Mouse (Mus musculus) brain, embryonic 14.5 days (tissue): ENCODE data around the gene Zfp526. TPM values are rescaled to one million over a fixed set of nuclear protein-coding genes. Genes with fewer than 3 reads are reported as not detected.

Experiments
- DNase-seq: peaks from one replicate; pipeline ENCODE4 v3.0.0-alpha.2; 2011; ENCODE audit warnings: low read depth
- CTCF ChIP-seq: fragments of 200-500 bp; IDR thresholded peaks from 2 replicates; pipeline ENCODE4 v1.5.1; 2012; ENCODE audit warnings: inconsistent platforms, mild to moderate bottlenecking, moderate library complexity, borderline replicate concordance; ENCODE audit not compliant: insufficient read depth, insufficient read length; ENCODE audit errors: extremely low read depth
- POLR2A ChIP-seq: fragments of 200-500 bp; IDR thresholded peaks from 2 replicates; pipeline ENCODE4 v1.6.1; 2012; ENCODE audit warnings: mild to moderate bottlenecking, inconsistent platforms, borderline replicate concordance; ENCODE audit not compliant: poor library complexity, insufficient read depth, insufficient read length, severe bottlenecking; ENCODE audit errors: extremely low read depth
- polyA plus RNA-seq: library from polyadenylated mRNA; depleted of rRNA; stranded (reverse); fragments of >200 nt; gene quantifications from 2 replicates; pipeline ENCODE4 v1.2.3, GENCODE M21; 2012

Gene Zfp526
- polyA plus RNA-seq, 1 experiment: 10.0 TPM

GRCm38 (mm10) chr7:25218705-25219415 is 2.4 kb upstream of the Zfp526 start:
- peak; percentile 77 for DNase-seq
- peak; percentile 13; the same call in 1 of the 2 replicates for TF ChIP-seq CTCF
- no peak for TF ChIP-seq POLR2A

DNA sequence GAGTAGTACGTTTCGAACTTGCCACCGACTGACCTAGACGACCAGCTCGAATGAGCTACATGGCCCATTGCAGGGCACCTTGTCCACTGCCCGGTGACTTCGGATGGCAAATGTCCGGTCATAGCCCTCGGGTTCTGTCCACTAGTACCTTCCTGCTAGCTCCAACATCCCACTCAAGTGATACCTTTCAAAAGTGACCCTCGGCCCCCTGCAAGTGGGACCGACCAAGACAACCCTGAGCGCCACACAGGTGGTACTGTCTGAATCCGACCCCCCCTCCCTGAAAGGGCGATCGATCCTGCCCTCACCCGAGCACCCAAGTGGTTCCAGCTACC is 1.8 kb upstream of the Zfp526 start:
- no peak for DNase-seq
- TF ChIP-seq POLR2A (no peak), CTCF (no peak)

- TF ChIP-seq CTCF (no peak), POLR2A (no peak)
- DNase-seq: peak; percentile 98
These were observed 1.3 kb upstream of the Zfp526 start for GRCm38 (mm10) chr7:25219756-25220456.

- DNase-seq: peak; percentile 11
These were observed 646 bp upstream of the Zfp526 start, which contains the start of gene Dedd2 for GRCm38 (mm10) chr7:25220457-25221101. TSS of gene Dedd2 (minus strand) at chr7:25220615.

DNA sequence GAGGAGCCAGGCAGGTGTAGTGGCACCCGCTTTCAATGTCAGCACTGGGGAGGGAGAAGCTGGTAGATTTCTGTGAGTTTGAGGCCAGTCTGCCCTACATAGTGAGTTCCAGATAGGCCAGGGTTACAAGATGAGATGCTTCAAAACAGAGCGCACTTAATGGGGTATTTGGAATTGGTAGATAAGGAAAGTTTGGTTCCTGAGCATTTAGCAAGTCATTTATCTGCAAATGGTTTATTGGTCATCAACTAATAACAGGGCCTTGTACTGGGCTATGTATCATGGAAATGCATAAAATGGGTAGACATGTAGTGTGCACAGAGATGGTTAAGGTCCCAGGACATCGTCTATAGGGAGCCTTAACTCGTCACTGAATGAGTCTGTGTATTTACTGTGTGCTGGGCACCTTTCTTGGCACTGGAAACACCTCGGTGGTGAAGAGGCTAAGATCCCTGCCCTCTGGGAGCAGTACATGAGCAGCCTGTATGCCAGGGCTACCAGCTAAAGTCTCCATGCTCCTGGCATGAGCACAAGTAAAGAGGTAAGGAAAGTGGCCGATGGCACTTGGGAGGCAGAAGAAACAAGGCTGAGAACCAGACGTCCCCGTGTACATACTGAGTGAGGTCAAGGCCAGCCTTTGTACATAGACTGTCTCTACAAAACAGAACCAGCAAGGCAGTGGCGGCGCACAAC is 1.2 kb downstream of the Zfp526 start:
- TF ChIP-seq CTCF: no peak
- TF ChIP-seq POLR2A: no peak
- DNase-seq: no peak

More at GRCm38 (mm10) chr7:25220457-25221101, 646 bp upstream of the Zfp526 start, which contains the start of gene Dedd2:
- TF ChIP-seq POLR2A (no peak), CTCF (no peak)

GRCm38 (mm10) chr7:25227523-25228300 is 6.5 kb downstream of the Zfp526 start:
- no peak for DNase-seq
- no peak for TF ChIP-seq POLR2A

DNA sequence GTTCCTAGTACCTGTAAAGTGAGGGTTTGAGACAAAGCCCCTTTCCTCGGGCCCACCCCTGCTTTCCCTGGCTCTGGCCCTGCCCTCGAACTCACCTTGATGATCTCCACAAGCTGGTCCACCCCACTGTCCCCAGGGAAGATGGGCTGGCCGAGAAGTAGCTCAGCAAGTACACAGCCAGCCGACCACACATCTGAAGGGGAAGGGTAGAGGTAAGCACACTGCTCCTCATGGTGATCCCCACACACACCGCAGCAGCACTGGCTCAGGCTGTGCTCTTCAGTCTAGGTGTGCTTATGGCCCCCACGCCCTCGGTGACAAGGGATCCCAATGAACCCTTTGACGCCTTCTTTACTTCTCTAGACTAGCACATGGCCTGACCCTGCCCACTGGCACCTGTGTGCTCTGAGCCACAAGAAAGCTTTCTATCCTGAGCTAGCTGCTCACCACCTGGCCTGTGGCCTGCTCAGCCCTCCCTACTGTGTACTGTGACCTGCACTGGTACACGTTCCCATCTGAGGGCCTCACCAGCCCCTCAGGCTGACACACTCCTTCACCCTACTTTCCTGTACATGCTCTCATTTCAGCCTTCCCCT is 9.6 kb downstream of the Zfp526 start:
- DNase-seq: no peak
- TF ChIP-seq CTCF (no peak), POLR2A (no peak)

DNA sequence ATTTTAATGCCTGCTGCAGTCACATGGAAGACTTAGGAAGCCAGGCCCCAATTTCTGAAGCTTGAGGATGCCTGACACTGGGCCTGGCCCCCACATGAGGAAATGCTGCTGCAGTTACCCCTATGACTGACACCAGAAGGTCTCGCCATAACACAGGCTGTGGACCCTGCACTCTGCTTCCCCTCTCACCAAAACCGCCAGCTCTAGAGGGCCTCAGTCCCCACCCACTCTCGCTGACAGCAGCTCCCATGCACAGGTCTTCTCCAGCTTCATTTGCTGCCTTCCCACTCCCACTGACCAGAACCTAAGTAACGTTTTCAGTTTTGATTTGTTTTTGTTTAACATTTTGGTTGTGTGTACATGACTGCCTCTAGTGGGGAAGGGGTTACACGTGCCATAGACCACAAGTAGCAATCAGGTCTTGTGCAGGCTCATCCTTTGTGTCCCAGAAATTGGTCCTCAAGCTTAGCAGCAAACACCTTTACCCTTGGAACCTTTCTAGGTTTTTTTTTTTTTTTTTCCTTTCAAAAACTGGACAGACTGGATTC is 10.9 kb downstream of the Zfp526 start:
- DNase-seq: no peak
- no peak; the same call in 1 of the 2 replicates for TF ChIP-seq CTCF
- no peak for TF ChIP-seq POLR2A

DNA sequence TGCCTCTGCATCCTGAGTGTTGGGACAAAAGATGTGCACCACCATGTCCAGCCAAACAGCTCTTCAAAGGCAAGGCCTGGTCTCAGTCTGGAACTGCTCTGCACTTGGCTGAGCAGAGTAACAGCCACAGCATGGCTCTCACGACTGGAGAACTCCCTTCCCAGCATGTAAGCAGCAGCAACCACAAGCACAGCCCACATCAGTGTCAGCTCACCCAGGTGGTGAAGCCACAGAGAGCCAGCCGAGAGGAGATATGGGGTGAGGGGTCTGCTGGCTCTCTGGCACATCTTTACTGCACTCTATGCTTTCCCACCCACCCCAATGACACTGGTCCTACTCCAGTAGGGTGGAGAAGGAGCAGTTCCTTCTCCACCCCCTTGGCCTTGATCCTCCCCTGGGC is 11.8 kb downstream of the Zfp526 start:
- DNase-seq: no peak
- TF ChIP-seq CTCF: no peak
- no peak for TF ChIP-seq POLR2A

DNA sequence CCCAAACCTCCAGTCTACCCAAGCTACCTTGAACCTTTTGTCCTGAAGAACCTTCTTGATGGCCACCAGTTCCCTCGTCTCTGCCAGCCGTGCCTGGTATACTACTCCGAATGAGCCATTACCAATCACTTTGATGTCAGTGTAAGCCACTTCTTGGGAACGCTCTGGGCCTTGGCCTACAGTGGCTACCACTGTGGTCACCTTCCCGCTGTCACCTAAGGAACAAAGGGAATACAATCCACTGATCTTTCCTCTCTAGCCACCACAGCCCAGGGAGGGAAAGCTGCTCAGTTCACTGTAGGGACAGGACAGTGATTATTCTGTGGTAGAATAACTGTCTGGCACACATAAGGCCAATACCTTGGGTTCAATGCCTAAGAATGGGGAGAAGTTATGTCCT is 14.3 kb downstream of the Zfp526 start:
- DNase-seq: no peak
- no peak for TF ChIP-seq CTCF
- TF ChIP-seq POLR2A: no peak
